Mouse (Mus musculus) gastrocnemius, adult 8-10 months (tissue): ENCODE measurements around the gene Cdca8. TPM values are rescaled to one million over a fixed set of nuclear protein-coding genes. Genes with fewer than 3 reads are reported as not detected.

Experiments used
- DNase-seq, 2 experiments: peaks; one replicate each; pipeline ENCODE4 v3.0.0; 2022; ENCODE audit warnings: low spot score in 2 of 2
- total RNA-seq, 4 experiments: library from RNA; stranded (reverse); gene quantifications; 2 replicates each; pipeline ENCODE4 v1.2.4; 2022

Cdca8 gene
- total RNA-seq, 4 experiments from 2014 or later, result 0.24 to 0.51 (median 0.28) TPM

DNA sequence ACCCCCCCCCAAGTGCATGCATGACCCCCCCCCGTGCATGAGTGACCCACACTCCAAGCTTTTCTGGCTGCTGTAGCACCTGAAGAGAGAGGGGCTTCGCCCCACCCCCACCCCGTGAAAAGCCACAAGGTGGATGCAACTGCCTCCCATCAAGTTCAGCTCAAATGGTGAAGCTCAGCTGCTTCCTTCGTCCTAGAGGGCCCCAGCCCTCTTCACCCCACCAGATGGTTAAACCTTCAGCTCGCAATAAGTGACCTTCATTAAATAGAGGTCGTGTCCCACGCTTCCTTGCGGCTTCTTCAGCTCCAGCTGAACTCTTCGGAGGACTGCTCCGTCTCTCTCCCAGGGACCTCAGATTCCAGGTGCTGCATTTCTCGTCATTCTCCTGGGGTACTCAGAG lies 58.5 kb downstream of the Cdca8 start, which contains the start of gene Epha10:
Gene Epha10, plus strand, starts transcription at position 301 of the 400 bp plus-strand sequence.
- DNase-seq, result no peak

DNA sequence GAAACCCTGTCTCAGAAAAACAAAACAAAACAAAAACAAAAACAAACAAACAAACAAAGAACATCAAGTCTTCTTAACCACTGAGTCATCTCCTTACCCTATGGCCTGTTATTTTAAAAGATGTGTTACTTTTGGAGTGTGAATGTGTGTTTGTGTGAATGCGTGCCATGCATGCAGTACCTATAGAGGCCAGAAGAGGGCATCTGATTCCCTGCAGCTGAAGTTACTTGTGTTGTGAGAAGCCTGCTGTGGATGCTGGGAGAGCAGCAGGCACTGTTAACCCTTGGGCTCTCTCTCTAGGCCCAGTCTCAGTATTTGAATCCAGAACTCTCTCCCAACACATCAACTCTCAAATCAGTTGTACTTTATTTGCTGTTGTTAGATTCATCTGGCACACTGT lies 66.4 kb downstream of the Cdca8 start:
- no peak for DNase-seq

Other genes starting within 250 kb of the Cdca8 start
- gene Utp11, start 245.7 kb downstream of the Cdca8 start, total RNA-seq, result 10 to 100 TPM; 14.0 to 20.8 (median 18.7) TPM
- gene Fhl3, start 238.6 kb downstream of the Cdca8 start, total RNA-seq, result 100 to 1,000 TPM; 240 to 437 (median 328) TPM
- 10 to 100 TPM in 2 of 4 experiments, 1 to 10 TPM in 2; 9.5 to 12.8 (median 10.2) TPM for gene Sf3a3, start 224.5 kb downstream of the Cdca8 start, total RNA-seq
- gene Inpp5b, start 197.5 kb downstream of the Cdca8 start, total RNA-seq, result 10 to 100 TPM in 1 of 4 experiments, 1 to 10 TPM in 3; 6.0 to 10.8 (median 6.3) TPM
- gene Mtf1, start 137.2 kb downstream of the Cdca8 start, total RNA-seq, result 10 to 100 TPM; 12.9 to 16.0 (median 15.0) TPM
- 10 to 100 TPM; 10.4 to 15.0 (median 12.0) TPM for gene Yrdc, start 88.6 kb downstream of the Cdca8 start, total RNA-seq
- 10 to 100 TPM; 23.7 to 31.3 (median 25.2) TPM for gene 1110065P20Rik, start 88.1 kb downstream of the Cdca8 start, total RNA-seq
- under 1 TPM; 0.19 to 0.54 (median 0.40) TPM for gene Maneal, start 77.1 kb downstream of the Cdca8 start, total RNA-seq
- not detected for gene Epha10, start 58.4 kb downstream of the Cdca8 start, total RNA-seq
- gene 9930104L06Rik, start 2.3 kb downstream of the Cdca8 start, total RNA-seq, result 1 to 10 TPM; 5.6 to 9.4 (median 7.8) TPM
- gene Rspo1, start 47.1 kb upstream of the Cdca8 start, total RNA-seq, result under 1 TPM in 3 of 4 experiments, not detected in 1; 0.27 to 0.51 (median 0.48) TPM
- gene Gnl2, start 77.3 kb upstream of the Cdca8 start, total RNA-seq, result 10 to 100 TPM; 22.2 to 32.7 (median 27.4) TPM
- gene Dnali1, start 126.4 kb upstream of the Cdca8 start, total RNA-seq, result not detected
- 1 to 10 TPM; 3.9 to 5.6 (median 4.8) TPM for gene Snip1, start 127.4 kb upstream of the Cdca8 start, total RNA-seq
- gene Meaf6, start 145.8 kb upstream of the Cdca8 start, total RNA-seq, result 10 to 100 TPM in 1 of 4 experiments, 1 to 10 TPM in 3; 7.9 to 12.3 (median 8.2) TPM
- 1 to 10 TPM; 1.4 to 2.3 (median 2.0) TPM for gene Zc3h12a, start 188.5 kb upstream of the Cdca8 start, total RNA-seq